Mouse (Mus musculus) CH12.LX (cell line): ENCODE results near the gene Ptprb. TPM values are rescaled to one million over a fixed set of nuclear protein-coding genes. Genes with fewer than 3 reads are reported as not detected.
A peak's percentile ranks its signal among the peaks of the same experiment; 100 is the strongest.

Experiments used
- DNase-seq: peaks from one replicate; pipeline ENCODE4 v3.0.0-alpha.2; 2013; ENCODE audit errors: extremely low read depth
- H3K27ac ChIP-seq: 2 replicates; pipeline ENCODE4 v1.5.1; 2012; ENCODE audit warnings: low read depth, mild to moderate bottlenecking, control low read depth, moderate library complexity; ENCODE audit not compliant: insufficient read depth
- H3K27me3 ChIP-seq: replicated peaks from 2 replicates; pipeline ENCODE3; 2012; ENCODE audit warnings: inconsistent platforms
- H3K36me3 ChIP-seq, 2 experiments: replicated peaks in 1 of 2; 2 replicates each; pipeline versions ENCODE3 to v1.6.1; 2012; ENCODE audit warnings: inconsistent platforms in 1 of 2, low read length in 1 of 2, mild to moderate bottlenecking in 1 of 2, mixed read lengths in 1 of 2, moderate library complexity in 1 of 2; ENCODE audit not compliant: control insufficient read depth in 1 of 2, insufficient read depth in 1 of 2
- H3K4me1 ChIP-seq, 2 experiments: 2 replicates each; pipeline ENCODE4 v1.6.1; 2012; ENCODE audit warnings: inconsistent platforms in 1 of 2, moderate library complexity in 1 of 2; ENCODE audit not compliant: insufficient read depth in 2 of 2, control insufficient read depth in 1 of 2
- H3K4me2 ChIP-seq: 2 replicates; pipeline ENCODE4 v1.6.1; 2012; ENCODE audit warnings: low read depth, mild to moderate bottlenecking, control low read depth; ENCODE audit not compliant: poor library complexity, insufficient read depth, severe bottlenecking
- H3K4me3 ChIP-seq, 3 experiments: fragments of 150-350 bp in 1 of 3; sonication (generic) in 1 of 3; replicated peaks in 1 of 3; 2 replicates each; pipeline versions ENCODE3 to v1.5.1; 2011 to 2012; ENCODE audit warnings: low read depth in 2 of 3, low read length in 2 of 3, mild to moderate bottlenecking in 2 of 3, moderate library complexity in 2 of 3, control low read depth in 1 of 3, improper control_type of control experiment in 1 of 3, inconsistent platforms in 1 of 3, mixed read lengths in 1 of 3; ENCODE audit not compliant: poor library complexity in 1 of 3
- H3K79me2 ChIP-seq: replicated peaks from 2 replicates; pipeline ENCODE4 v1.6.1; 2012; ENCODE audit warnings: mild to moderate bottlenecking, moderate library complexity; ENCODE audit not compliant: control insufficient read depth, poor library complexity, insufficient read depth, severe bottlenecking; ENCODE audit errors: extremely low read depth
- H3K9ac ChIP-seq: 2 replicates; pipeline ENCODE4 v1.6.1; 2012; ENCODE audit warnings: low read depth, mild to moderate bottlenecking, control low read depth, moderate library complexity; ENCODE audit not compliant: insufficient read depth
- H3K9me3 ChIP-seq: replicated peaks from 2 replicates; pipeline ENCODE3; 2012; ENCODE audit warnings: low read length, inconsistent platforms, mixed read lengths
- BHLHE40 ChIP-seq: IDR thresholded peaks from 2 replicates; pipeline ENCODE4 v1.6.1; 2011; ENCODE audit warnings: mild to moderate bottlenecking, low read depth, low read length, improper control_type of control experiment
- EP300 ChIP-seq: IDR thresholded peaks from 2 replicates; pipeline ENCODE4 v1.6.1; 2011; ENCODE audit warnings: low read length, improper control_type of control experiment
- GABPA ChIP-seq: IDR thresholded peaks from 2 replicates; pipeline ENCODE4 v1.6.1; 2012; ENCODE audit warnings: low read depth, low read length, improper control_type of control experiment, inconsistent platforms; ENCODE audit not compliant: insufficient replicate concordance
- JUN ChIP-seq: IDR thresholded peaks from 2 replicates; pipeline ENCODE4 v1.6.1; 2011; ENCODE audit warnings: low read depth, mild to moderate bottlenecking, low read length, improper control_type of control experiment, moderate library complexity; ENCODE audit not compliant: insufficient read depth
- KAT2A ChIP-seq: IDR thresholded peaks from 2 replicates; pipeline ENCODE4 v1.6.1; 2012; ENCODE audit warnings: low read length, improper control_type of control experiment, inconsistent platforms; ENCODE audit not compliant: insufficient replicate concordance
- MAX ChIP-seq: IDR thresholded peaks from 2 replicates; pipeline ENCODE4 v1.6.1; 2011; ENCODE audit warnings: low read length, improper control_type of control experiment
- MEF2A ChIP-seq: IDR thresholded peaks from 2 replicates; pipeline ENCODE4 v1.6.1; 2014; ENCODE audit warnings: low read depth, mild to moderate bottlenecking, inconsistent platforms, low read length, improper control_type of control experiment, borderline replicate concordance
- MXI1 ChIP-seq: IDR thresholded peaks from 2 replicates; pipeline ENCODE4 v1.6.1; 2011; ENCODE audit warnings: mild to moderate bottlenecking, low read depth, low read length, improper control_type of control experiment
- NRF1 ChIP-seq: IDR thresholded peaks from 2 replicates; pipeline ENCODE4 v1.6.1; 2014; ENCODE audit warnings: low read depth, mild to moderate bottlenecking, inconsistent platforms, low read length, improper control_type of control experiment, moderate library complexity
- RAD21 ChIP-seq: IDR thresholded peaks from 2 replicates; pipeline ENCODE4 v1.6.1; 2011; ENCODE audit warnings: low read depth, mild to moderate bottlenecking, low read length, improper control_type of control experiment, moderate library complexity
- SIN3A ChIP-seq: IDR thresholded peaks from 2 replicates; pipeline ENCODE4 v1.6.1; 2012; ENCODE audit warnings: low read length, improper control_type of control experiment, inconsistent platforms
- SMC3 ChIP-seq: IDR thresholded peaks from 2 replicates; pipeline ENCODE4 v1.6.1; 2011; ENCODE audit warnings: low read depth, low read length, improper control_type of control experiment
- UBTF ChIP-seq: IDR thresholded peaks from 2 replicates; pipeline ENCODE4 v1.6.1; 2012; ENCODE audit warnings: low read depth, mild to moderate bottlenecking, inconsistent platforms, low read length, improper control_type of control experiment, moderate library complexity
- USF1 ChIP-seq: IDR thresholded peaks from 2 replicates; pipeline ENCODE4 v1.6.1; 2014; ENCODE audit warnings: low read depth, mild to moderate bottlenecking, inconsistent platforms, low read length, improper control_type of control experiment
- USF2 ChIP-seq: conservative IDR thresholded peaks from 2 replicates; pipeline ENCODE4 v1.6.1; 2011; ENCODE audit warnings: low read depth, low read length, improper control_type of control experiment
- ZC3H11A ChIP-seq: IDR thresholded peaks from 2 replicates; pipeline ENCODE4 v1.6.1; 2012; ENCODE audit warnings: low read depth, mild to moderate bottlenecking, inconsistent platforms, low read length, improper control_type of control experiment
- ZKSCAN1 ChIP-seq: IDR thresholded peaks from 2 replicates; pipeline ENCODE4 v1.6.1; 2012; ENCODE audit warnings: low read depth, inconsistent platforms, low read length, improper control_type of control experiment, borderline replicate concordance
- dilution Hi-C: fragments of 300-500 bp; cut with MboI; formaldehyde crosslinking; loops from 2 replicates; pipeline ENCODE4 v1.14.3; 2020; ENCODE audit warnings: low sequenced_read_pairs; ENCODE audit not compliant: extremely low pct_unique_long_range_greater_than_20kb, extremely low pct_ligation_motif_present
- in situ Hi-C: fragments of 300-500 bp; cut with MboI; formaldehyde crosslinking; loops from 3 replicates; pipeline ENCODE4 v1.14.3; 2019; ENCODE audit warnings: low sequenced_read_pairs, low pct_ligation_motif_present, low pct_unique_long_range_greater_than_20kb, mixed read lengths
- polyA plus RNA-seq: library from polyadenylated mRNA; unstranded; fragments of >175 nt; gene quantifications from 2 replicates; pipeline ENCODE4 v1.2.1, GENCODE M21; 2012; ENCODE audit warnings: low read depth; ENCODE audit not compliant: insufficient read length
- total RNA-seq, 2 experiments: library from RNA; depleted of rRNA; stranded (reverse); fragments of 300-350 nt in 1 of 2; fragments of >200 nt in 1 of 2; gene quantifications; 2 replicates each; pipeline ENCODE4 v1.2.3; 2012 to 2014

The Ptprb gene
- total and polyA plus RNA-seq, 3 experiments, result not detected

GRCm38 (mm10) chr10:116334120-116334519 is 58.8 kb downstream of the Ptprb start:
- Histone ChIP-seq H3K79me2 (no peaks in the 10 kb centered on the region), H3K27ac (no peak overlapping the region), H3K4me1 (no peaks in the 10 kb centered on the region), H3K27me3 (no peaks in the 10 kb centered on the region), H3K4me3 (no peak overlapping the region), H3K4me2 (no peak overlapping the region), H3K9me3 (no peaks in the 10 kb centered on the region), H3K36me3 (no peaks in the 10 kb centered on the region), H3K9ac (no peak overlapping the region)
- no peak for DNase-seq
- no peak for TF ChIP-seq MAX
- no peak for TF ChIP-seq UBTF
- no peak for TF ChIP-seq JUN
- no peak for TF ChIP-seq GABPA
- TF ChIP-seq EP300, result no peak
- no peak for TF ChIP-seq RAD21
- TF ChIP-seq ZC3H11A, result no peak
- no peak for TF ChIP-seq MEF2A
- no peak for TF ChIP-seq MXI1
- TF ChIP-seq KAT2A, result no peak
- no peak for TF ChIP-seq NRF1
- TF ChIP-seq ZKSCAN1, result no peak
- TF ChIP-seq SMC3, result no peak
- no peak for TF ChIP-seq USF2
- TF ChIP-seq SIN3A, result no peak
- dilution Hi-C loops, result no loop called here
- in situ Hi-C loops, result loop anchor here (25.0 kb wide), 4 partner anchors 128 to 703 kb away; partner anchors contain the start of genes Kcnmb4 and Lrrc10

DNA sequence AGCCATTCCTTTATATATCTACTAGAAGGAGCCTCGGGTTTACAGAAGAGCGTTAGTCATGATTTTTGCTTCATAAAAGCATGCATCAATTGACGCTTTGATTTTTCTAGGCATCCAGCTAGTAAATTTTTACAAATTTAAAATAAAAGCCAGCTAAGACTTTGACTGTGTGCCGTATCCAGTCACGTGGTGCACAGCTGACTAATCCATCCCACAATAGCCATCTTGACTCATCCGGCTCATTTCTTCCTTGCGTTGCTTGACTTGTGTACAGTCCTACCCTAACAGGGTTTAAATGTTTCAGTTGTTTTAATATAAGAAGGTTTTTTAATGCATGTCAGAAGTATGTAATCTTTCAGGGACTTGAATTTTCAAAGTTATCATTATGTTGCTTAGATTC is 60.0 kb downstream of the Ptprb start:
- dilution Hi-C loops, result no loop called here
- Histone ChIP-seq H3K27ac (no peak overlapping the region), H3K9me3 (no peaks in the 10 kb centered on the region), H3K4me1 (no peaks in the 10 kb centered on the region), H3K4me3 (no peak overlapping the region), H3K27me3 (no peaks in the 10 kb centered on the region), H3K36me3 (no peaks in the 10 kb centered on the region), H3K79me2 (no peaks in the 10 kb centered on the region), H3K9ac (no peak overlapping the region), H3K4me2 (no peak overlapping the region)
- in situ Hi-C loops, result loop anchor here (25.0 kb wide), 4 partner anchors 127 to 702 kb away; partner anchors contain the start of genes Kcnmb4 and Lrrc10
- DNase-seq, result no peak
- TF ChIP-seq MAX, result 0 out of 2 replicates have a peak, but pooled peaks have one; percentile 42
- no peak for TF ChIP-seq GABPA
- TF ChIP-seq USF1, result peak; percentile 45
- TF ChIP-seq KAT2A, result no peak
- TF ChIP-seq BHLHE40, result 0 out of 2 replicates have a peak, but pooled peaks have one; percentile 21
- TF ChIP-seq MXI1, result no peak
